Mouse (Mus musculus): ENCODE data around the gene Rnf183. TPM values are rescaled to one million over a fixed set of nuclear protein-coding genes. Genes with fewer than 3 reads are reported as not detected.
A peak's percentile ranks its signal among the peaks of the same experiment; 100 is the strongest.
"Not testable (repeated sequence)": the region's sequence is repeated elsewhere in the genome, so short reads cannot be mapped to it uniquely, and the experiment has no call there.

Gene Rnf183
- not detected in 2 replicates for polyA plus RNA-seq (2015; fragmentation: Nextera tagmentation; extraction: Ambion mirVana)

DNA sequence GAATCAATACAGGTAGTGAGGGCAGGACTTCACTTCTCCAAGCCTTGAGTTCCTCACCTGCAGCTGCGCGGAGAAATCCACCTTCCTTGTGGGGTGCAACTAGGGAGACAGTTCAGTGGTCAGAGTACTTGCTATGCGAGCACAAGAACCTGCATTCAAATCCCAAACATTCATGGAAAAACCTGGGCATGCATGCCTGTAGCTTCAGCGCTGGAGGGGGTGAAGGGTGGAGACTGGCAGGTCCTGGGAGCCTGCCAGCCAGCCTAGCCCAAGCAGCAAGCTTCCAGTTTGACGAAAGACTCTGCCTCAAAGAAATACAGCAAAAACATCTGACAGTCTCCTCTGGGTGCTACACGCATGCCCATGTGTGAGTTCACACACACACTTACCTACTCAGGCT lies at the start of gene Rnf183:
Rnf183 (minus strand) TSS at position 172 of the 400 bp plus-strand sequence.
- Histone ChIP-seq H3K27ac (no peak within 1 kb of the TSS), H3K4me3 (no peak within 1 kb of the TSS), H3K9ac (no peak within 1 kb of the TSS)

DNA sequence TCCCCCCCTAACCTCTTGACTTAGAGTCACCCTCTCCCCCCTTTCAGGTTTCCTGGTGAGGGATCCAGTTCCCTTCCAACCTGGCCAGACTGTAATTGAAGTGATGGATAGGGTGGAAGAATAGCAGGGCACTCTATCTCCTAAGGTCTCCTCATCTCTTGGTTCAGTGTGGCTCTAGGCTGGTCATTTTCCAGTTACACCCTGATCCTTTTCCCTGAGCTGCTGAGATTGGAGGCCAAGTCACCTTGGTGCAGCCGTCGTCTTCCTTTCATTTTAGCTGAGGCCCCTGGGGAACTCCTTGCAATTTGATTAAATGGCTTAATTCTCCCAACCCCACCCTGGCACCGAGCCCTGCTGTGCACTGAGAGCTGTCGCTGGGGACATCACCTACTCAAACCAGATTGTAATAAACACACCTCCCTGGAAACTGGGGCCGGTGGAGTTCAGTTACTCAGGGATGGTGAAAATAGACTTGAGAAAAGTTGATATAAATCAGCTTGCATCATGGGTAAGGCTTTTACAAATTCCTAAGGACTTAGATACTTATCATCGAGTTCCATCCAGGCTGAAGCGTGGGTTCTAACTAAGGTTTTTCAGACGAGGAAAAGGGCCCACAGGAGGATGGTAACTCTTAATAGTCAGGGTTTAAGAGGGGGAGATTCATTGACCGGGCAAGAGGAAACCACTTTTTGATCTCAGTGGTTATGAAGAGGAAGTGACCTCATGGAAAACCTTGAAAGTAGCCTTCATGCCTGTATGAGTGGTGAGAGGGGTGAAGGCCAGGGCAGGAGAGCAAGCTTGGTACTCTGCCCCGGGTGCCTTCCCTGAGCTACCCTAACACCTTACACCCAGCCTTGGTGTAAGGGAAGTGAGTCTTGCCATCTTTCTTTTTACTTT lies 45.9 kb upstream of the Rnf183 start:
- Histone ChIP-seq H3K9ac (no peak overlapping the region), H3K27ac (no peak overlapping the region), H3K4me1 (peaks cover 12% of the 10 kb centered on the region), H3K27me3 (peaks cover 55% of the 10 kb centered on the region), H3K36me3 (no peaks in the 10 kb centered on the region), H3K9me3 (no peaks in the 10 kb centered on the region), H3K4me3 (0 out of 2 replicates have a peak overlapping the region, but pooled peaks have one; percentile 52), H3K4me2 (replicated peaks) (peak overlapping the region; percentile 85)
- WGBS, result 41% methylated on average over 10 of the region's 10 CpGs
- ATAC-seq (ENCODE audit: low FRiP score, low read depth), result peak; percentile 48; the same call in 1 of the 2 replicates

More for the DNA sequence above, at the start of gene Rnf183:
- Histone ChIP-seq H3K4me1 (no peaks in the 10 kb centered on the region), H3K9me3 (no peaks in the 10 kb centered on the region), H3K4me2 (replicated peaks) (no peak within 1 kb of the TSS), H3K27me3 (no peaks in the 10 kb centered on the region), H3K36me3 (no peaks in the 10 kb centered on the region)
- 82% methylated on average over 6 of the region's 6 CpGs for WGBS
- no peak for ATAC-seq (ENCODE audit: low FRiP score, low read depth)

- Histone ChIP-seq H3K9me3 (no peaks in the 10 kb centered on the region), H3K9ac (peak within 1 kb of the TSS; percentile 25; the same call in 1 of the 2 replicates), H3K27me3 (peaks cover 55% of the 10 kb centered on the region), H3K4me3 (peak within 1 kb of the TSS; percentile 52), H3K4me1 (peaks cover 12% of the 10 kb centered on the region), H3K27ac (no peak within 1 kb of the TSS), H3K36me3 (no peaks in the 10 kb centered on the region), H3K4me2 (replicated peaks) (peak within 1 kb of the TSS; percentile 85)
- ATAC-seq (ENCODE audit: low FRiP score, low read depth), result peak; percentile 49; the same call in 1 of the 2 replicates
- 2% methylated on average over 71 of the region's 71 CpGs for WGBS
These were observed 45.1 kb upstream of the Rnf183 start, which contains the start of gene Bspry for GRCm38 (mm10) chr4:62479937-62480708. Gene Bspry (plus strand): TSS chr4:62480053.

GRCm38 (mm10) chr4:62479593-62479936 lies 44.5 kb upstream of the Rnf183 start:
- H3K4me3 ChIP-seq, result peak overlapping the region; percentile 52
- H3K36me3 ChIP-seq; H3K27ac ChIP-seq; ATAC-seq (ENCODE audit: low FRiP score, low read depth); H3K9me3 ChIP-seq: not testable (repeated sequence)
- H3K4me2 ChIP-seq (replicated peaks), result peak overlapping the region; percentile 85
- WGBS, result 12% methylated on average over 11 of the region's 11 CpGs
- H3K9ac ChIP-seq, result peak overlapping the region; percentile 25; the same call in 1 of the 2 replicates
- peaks cover 55% of the 10 kb centered on the region for H3K27me3 ChIP-seq
- H3K4me1 ChIP-seq, result peaks cover 12% of the 10 kb centered on the region

DNA sequence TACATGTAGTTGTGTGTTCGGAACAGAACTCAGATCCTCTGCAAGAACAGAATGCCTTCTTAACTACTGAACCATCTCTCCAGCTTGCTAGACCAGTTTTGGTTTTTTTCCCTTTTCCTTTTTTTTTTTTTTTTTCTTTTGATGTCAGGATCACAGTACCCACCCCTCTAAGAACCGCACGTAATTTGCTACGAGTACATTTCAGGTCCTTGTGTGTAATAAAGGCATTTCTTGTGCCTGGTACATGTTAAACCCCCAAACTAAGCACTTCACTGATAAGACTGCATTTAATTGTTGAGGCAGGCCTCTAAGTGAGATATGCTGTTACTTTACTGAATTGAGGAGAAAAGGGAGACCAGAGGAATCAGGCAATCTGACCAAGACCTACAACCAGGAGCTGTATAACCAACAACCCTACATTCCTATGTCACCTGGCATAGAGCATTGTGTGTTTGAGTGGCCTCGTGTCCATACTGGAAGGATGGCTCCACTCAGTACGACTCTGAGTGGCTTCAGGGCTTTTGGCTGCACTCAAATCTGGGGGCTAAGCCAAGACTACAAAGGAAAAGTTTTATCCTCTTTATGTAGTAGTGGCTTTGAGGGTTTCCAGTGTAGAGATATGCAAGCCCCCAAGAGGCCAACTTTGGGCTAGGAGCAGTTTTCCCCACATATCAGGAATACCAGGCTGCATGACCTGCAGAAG lies 42.6 kb upstream of the Rnf183 start:
- peaks cover 12% of the 10 kb centered on the region for H3K4me1 ChIP-seq
- H3K9ac ChIP-seq, result no peak overlapping the region
- no peak overlapping the region for H3K27ac ChIP-seq
- no peaks in the 10 kb centered on the region for H3K36me3 ChIP-seq
- H3K4me3 ChIP-seq, result no peak overlapping the region
- WGBS, result 75% methylated on average over 6 of the region's 6 CpGs
- ATAC-seq (ENCODE audit: low FRiP score, low read depth), result no peak
- peaks cover 54% of the 10 kb centered on the region for H3K27me3 ChIP-seq
- H3K4me2 ChIP-seq (replicated peaks), result no peak overlapping the region
- H3K9me3 ChIP-seq, result no peaks in the 10 kb centered on the region

DNA sequence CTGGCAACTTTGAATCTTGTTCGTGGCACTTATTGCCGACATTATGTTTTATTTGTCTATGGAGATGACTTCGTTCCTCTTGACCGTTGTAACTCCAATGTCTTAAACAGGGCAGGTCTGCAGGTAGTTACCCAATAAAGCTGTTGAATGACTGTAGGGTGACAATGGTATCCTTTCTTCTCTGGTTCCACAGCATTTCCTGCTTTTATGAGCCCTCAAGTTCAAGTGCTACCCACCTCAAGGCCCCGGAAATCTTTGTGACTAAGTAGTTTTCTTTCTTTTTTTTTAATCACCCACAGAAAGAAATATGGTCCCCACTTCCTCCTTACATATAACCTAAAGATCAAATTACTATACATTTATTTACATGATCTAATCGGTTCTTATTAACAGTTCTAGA lies 40.7 kb upstream of the Rnf183 start:
- H3K4me3 ChIP-seq, result no peak overlapping the region
- H3K4me1 ChIP-seq, result peaks cover 10% of the 10 kb centered on the region
- no peak overlapping the region for H3K9ac ChIP-seq
- H3K36me3 ChIP-seq, result no peaks in the 10 kb centered on the region
- H3K27me3 ChIP-seq, result peaks cover 38% of the 10 kb centered on the region
- no peak for ATAC-seq (ENCODE audit: low FRiP score, low read depth)
- H3K27ac ChIP-seq, result no peak overlapping the region
- H3K9me3 ChIP-seq, result no peaks in the 10 kb centered on the region
- 83% methylated on average over 6 of the region's 6 CpGs for WGBS
- H3K4me2 ChIP-seq (replicated peaks), result no peak overlapping the region

- H3K9ac ChIP-seq, result no peak overlapping the region
- no peak overlapping the region for H3K4me3 ChIP-seq
- no peaks in the 10 kb centered on the region for H3K36me3 ChIP-seq
- H3K27me3 ChIP-seq, result peaks cover 31% of the 10 kb centered on the region
- peaks cover 6% of the 10 kb centered on the region; the same call in 1 of the 2 replicates for H3K4me1 ChIP-seq
- H3K9me3 ChIP-seq, result no peaks in the 10 kb centered on the region
- H3K4me2 ChIP-seq (replicated peaks), result no peak overlapping the region
- no peak overlapping the region for H3K27ac ChIP-seq
- WGBS, result 73% methylated on average over 2 of the region's 2 CpGs
- no peak for ATAC-seq (ENCODE audit: low FRiP score, low read depth)
These were observed 40.1 kb upstream of the Rnf183 start for GRCm38 (mm10) chr4:62475131-62475530.

GRCm38 (mm10) chr4:62472071-62472470 lies 37.0 kb upstream of the Rnf183 start:
- Histone ChIP-seq H3K9ac (no peak overlapping the region), H3K4me2 (replicated peaks) (no peak overlapping the region), H3K4me1 (no peaks in the 10 kb centered on the region), H3K36me3 (no peaks in the 10 kb centered on the region), H3K4me3 (no peak overlapping the region), H3K27me3 (peaks cover 5% of the 10 kb centered on the region; the same call in 1 of the 2 replicates), H3K9me3 (0 out of 2 replicates have a peak, but pooled peaks cover 4% of the 10 kb centered on the region), H3K27ac (no peak overlapping the region)
- ATAC-seq (ENCODE audit: low FRiP score, low read depth), result no peak
- WGBS, result 90% methylated on average over 2 of the region's 2 CpGs

DNA sequence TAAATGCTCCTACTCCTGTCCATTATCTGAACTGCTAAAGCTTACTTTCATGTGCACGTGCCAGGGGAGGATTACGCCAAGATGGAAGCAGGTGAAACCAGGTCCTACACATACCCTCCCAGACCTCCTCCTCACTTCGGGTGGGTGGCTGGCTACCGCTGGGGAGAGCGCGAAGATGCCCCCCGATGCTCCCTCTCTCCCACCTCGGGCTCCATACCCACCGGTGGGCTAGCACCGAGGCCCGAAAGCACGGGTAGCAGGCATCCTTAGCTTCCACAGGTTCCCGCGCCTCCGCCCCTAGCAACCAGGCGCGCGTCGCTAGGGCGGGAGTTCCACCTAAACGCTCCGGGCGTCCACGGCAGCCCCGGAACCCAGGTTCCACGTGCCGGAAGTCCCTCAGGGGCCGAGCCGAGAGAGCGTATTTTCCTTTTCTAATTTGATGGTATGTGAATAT lies 35.6 kb upstream of the Rnf183 start, which contains the start of gene Wdr31:
Wdr31 (minus strand) TSS at position 299 of the 454 bp plus-strand sequence.
- ATAC-seq (ENCODE audit: low FRiP score, low read depth), result peak; percentile 93
- H3K27ac ChIP-seq, result no peak within 1 kb of the TSS
- no peaks in the 10 kb centered on the region for H3K36me3 ChIP-seq
- H3K9me3 ChIP-seq, result 0 out of 2 replicates have a peak, but pooled peaks cover 4% of the 10 kb centered on the region
- peak within 1 kb of the TSS; percentile 71 for H3K9ac ChIP-seq
- peak within 1 kb of the TSS; percentile 80 for H3K4me2 ChIP-seq (replicated peaks)
- H3K4me3 ChIP-seq, result peak within 1 kb of the TSS; percentile 65
- WGBS, result under 1% methylated on average over 30 of the region's 30 CpGs
- no peaks in the 10 kb centered on the region for H3K4me1 ChIP-seq
- no peaks in the 10 kb centered on the region for H3K27me3 ChIP-seq

DNA sequence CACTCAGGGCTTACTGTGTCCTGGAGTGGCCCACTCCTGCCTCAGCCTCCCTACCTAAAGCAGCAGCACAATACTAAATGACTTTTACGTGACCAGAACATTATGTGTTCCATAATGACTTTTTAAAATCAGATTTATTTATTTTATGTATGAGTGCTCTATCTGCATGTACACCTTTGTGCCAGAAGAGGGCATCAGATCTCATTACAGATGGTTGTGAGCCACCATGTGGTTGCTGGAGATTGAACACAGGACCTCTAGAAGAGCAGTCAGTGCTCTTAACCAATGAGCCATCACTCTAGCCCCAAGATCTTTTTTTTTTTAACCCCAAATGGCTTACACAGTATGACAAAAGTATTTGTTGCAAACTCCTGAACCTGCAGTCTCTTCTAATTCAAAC lies 33.1 kb upstream of the Rnf183 start:
- H3K9ac ChIP-seq, result no peak overlapping the region
- H3K4me1 ChIP-seq, result no peaks in the 10 kb centered on the region
- 0 out of 2 replicates have a peak, but pooled peaks cover 4% of the 10 kb centered on the region for H3K9me3 ChIP-seq
- WGBS, result 85% methylated on average over 1 of the region's 1 CpGs
- no peak overlapping the region for H3K4me2 ChIP-seq (replicated peaks)
- H3K4me3 ChIP-seq, result no peak overlapping the region
- no peak for ATAC-seq (ENCODE audit: low FRiP score, low read depth)
- H3K27me3 ChIP-seq, result no peaks in the 10 kb centered on the region
- no peak overlapping the region for H3K27ac ChIP-seq
- H3K36me3 ChIP-seq, result no peaks in the 10 kb centered on the region

DNA sequence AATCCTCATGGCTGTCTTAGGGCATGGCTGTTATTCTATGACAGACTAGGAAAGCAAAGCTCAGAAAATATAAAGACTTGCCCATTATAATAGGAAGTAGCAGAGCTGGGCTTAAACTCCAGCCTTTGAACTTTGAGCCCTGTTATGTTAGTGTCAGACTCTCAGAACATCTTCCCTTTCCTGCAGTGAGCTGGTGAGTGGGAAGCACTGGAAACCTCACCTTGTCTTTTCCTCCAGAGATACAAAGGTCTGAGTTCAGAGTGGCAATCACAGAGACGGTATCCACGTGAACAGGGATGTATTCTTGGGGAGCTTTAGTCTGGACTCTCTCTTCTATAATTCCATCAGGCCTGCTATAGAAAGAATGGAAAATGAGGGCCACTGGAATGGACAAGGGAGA lies 28.1 kb upstream of the Rnf183 start:
- WGBS, result 88% methylated on average over 2 of the region's 2 CpGs
- Histone ChIP-seq H3K4me1 (no peaks in the 10 kb centered on the region), H3K9me3 (0 out of 2 replicates have a peak, but pooled peaks cover under 1% of the 10 kb centered on the region), H3K36me3 (peaks cover 2% of the 10 kb centered on the region; the same call in 1 of the 2 replicates), H3K4me3 (no peak overlapping the region), H3K27me3 (no peaks in the 10 kb centered on the region), H3K4me2 (replicated peaks) (no peak overlapping the region), H3K27ac (no peak overlapping the region), H3K9ac (no peak overlapping the region)
- ATAC-seq (ENCODE audit: low FRiP score, low read depth), result no peak
